Mouse (Mus musculus) adrenal gland, adult 18-20 months (tissue): ENCODE data around the gene Col28a1. TPM values are rescaled to one million over a fixed set of nuclear protein-coding genes. Genes with fewer than 3 reads are reported as not detected.
"Not testable (repeated sequence)": the region's sequence is repeated elsewhere in the genome, so short reads cannot be mapped to it uniquely, and the experiment has no call there.

Experiments
- DNase-seq, 2 experiments: peaks; one replicate each; pipeline ENCODE4 v3.0.0; 2021 to 2022; ENCODE audit warnings: low spot score in 2 of 2
- total RNA-seq, 2 experiments: library from RNA; stranded (reverse); gene quantifications; 1 replicate in 1 of 2; 2 replicates in 1 of 2; pipeline ENCODE4 v1.2.3; 2021

Gene Col28a1
- total RNA-seq, 2 experiments from 2014 or later: 0.89 to 2.2 TPM

GRCm38 (mm10) chr6:8025332-8026129, 166.9 kb downstream of the Col28a1 start:
- no peak for DNase-seq

DNA sequence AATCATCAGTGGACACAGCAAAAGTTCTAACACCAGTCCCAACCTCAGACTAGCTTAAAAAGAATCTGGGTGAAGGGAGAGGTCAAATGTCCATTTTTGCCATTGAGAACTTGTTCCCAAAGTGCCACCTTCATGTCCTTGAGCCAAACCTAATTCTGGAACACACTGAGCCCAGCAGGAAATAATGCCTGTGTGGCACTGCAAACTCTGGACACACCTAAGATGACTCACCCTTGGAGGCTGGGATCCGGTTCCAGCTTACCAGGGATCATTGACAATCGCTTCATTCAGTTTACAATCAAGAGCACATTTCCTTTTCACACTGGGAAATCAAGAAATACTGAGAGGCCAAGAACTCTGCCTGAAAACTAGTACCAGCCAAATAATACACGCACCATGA, 168.9 kb downstream of the Col28a1 start:
- no peak for DNase-seq

- no peak for DNase-seq
These were observed 197.7 kb downstream of the Col28a1 start for GRCm38 (mm10) chr6:7994736-7995135.

- peak; percentile 48 to 67 for DNase-seq
These were observed 208.8 kb downstream of the Col28a1 start for GRCm38 (mm10) chr6:7983646-7983979.

DNA sequence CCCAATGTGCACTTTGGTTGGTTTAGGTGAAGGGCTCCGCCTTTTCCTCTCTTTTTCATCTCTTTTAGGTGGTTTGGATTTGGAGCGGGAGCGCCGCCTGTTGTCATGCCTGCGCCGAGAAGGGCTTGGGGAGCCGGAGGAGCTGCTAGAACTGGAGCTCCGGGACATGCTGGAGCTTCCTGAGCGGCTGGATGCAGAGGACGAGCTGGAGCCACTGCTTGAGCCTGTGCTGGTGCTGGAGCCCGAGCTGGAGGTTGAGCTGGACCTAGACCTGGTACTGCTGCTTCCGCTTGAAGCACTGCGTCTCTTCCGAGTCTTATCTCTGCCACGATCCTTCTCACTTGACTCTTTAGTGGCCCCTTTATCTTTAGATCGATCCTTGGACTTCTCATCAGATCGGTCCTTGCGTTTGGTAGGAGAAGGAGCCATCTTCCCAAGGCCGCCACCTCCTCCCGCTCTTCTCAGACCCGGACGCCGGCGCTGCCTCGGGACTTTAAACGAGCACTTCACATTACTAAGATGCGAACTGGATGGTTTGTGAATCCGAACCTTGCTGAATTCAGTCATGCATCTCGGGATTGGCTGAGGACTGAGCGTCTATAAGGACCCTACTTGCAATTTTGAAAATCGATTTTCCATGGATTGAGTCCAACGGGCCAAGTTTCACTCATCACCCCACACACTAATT, 209.3 kb downstream of the Col28a1 start:
- DNase-seq: not testable (repeated sequence)

DNA sequence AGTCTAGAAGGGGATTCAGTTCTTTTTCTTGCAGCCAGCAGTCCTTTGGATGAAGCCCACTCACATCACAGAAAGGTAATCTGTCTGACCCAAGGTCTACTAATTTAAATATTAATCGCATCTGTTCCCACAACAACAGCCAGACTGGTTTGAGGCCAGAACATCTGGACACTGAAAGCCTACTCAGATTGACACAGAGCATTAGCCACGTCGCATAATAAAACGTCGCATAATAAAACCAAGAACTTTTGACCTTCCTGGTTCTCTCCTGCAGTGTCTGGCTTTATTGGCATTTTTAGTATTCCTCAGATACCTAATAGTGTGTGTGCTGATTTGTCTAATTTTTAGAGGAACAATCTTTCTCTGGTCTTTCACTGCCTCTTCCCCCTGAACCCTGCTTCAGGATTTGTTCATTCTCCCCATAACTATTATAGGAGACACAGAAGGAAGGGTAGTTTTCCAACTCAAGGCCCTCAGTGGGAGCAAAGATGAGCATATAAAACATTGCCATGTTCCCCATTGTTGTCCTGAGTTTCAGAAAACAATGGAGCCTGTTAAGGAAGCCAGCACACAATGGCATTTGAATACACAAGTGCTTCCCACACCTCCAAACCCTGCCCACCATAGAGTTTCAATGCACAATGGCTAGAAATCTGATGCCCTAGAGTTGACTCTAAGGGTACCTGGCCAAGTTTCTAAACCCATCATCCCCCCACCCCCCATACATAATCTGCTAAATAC, 221.2 kb downstream of the Col28a1 start:
- no peak for DNase-seq

DNA sequence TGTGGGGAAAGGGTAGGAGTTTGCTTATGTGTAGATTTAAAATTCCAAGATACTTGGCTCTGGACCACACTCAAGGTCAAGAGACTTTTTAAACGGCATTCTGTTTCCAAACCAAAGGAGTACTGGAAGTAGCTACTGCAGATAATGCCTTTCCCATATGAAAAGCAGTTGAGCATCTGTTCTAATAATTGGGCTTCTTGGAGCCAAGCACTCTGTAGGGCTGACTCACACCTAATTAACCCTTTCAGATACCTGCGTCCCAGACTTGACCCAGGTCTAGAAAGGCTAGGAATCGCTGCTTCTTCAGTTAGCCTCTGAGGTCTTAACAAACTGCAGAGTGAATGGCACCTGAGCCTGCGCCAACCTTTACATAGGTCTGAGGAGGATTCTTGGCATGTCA, 223.0 kb downstream of the Col28a1 start:
- DNase-seq: no peak

DNA sequence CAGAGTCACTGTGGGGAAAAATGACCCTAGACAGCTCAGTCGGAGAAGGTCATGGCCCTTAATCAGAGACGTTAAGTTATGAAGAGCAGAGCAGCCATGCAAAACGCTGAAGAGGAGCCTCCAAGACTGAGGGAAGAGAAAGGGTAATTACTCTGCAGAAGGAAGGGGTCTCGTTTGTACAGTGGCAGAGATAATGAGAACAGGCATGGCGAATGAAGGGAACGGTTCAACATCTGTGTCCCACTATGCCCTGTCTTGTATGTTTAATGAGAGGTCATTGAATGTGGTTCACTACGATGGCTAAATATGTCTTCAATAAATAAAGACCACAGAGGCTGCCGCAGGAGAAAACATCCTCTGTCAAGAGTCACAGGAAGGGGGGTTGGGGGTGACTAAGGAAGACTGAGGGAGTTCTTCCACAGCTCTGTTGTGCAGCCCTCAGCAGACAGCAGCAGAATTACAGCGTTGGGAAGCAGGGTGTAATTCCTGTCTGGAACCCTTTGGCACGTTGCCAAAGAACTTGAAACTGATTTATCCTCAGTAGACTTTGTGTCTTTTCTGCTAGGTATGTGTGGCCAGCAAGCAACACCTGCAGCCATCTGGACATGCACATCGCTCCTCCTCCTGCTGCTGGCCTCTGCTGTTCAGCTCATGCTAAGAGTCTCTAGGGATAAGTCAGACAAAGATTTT, 226.4 kb downstream of the Col28a1 start:
- DNase-seq: no peak

- no peak for DNase-seq
These were observed 229.7 kb downstream of the Col28a1 start for GRCm38 (mm10) chr6:7962749-7963148.

GRCm38 (mm10) chr6:7952208-7952607, 240.2 kb downstream of the Col28a1 start:
- DNase-seq: no peak

DNA sequence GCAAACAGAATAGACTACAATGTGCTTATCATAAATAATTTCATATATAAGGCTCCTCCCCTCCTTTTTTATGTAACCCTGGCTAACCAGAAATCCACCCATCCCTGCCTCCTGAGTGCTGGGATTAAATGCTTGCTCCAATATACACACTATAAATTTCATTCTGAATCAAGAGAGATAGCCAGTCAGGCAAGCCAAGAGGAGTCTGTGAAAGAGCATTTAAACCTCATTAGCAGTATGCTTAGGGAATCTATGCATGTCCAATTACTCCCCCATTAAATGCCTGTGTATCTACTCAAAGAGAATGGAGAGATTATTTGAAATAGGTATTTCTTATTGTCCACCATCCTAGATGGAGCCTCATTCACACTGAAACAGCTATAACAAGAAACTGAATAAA, 240.6 kb downstream of the Col28a1 start:
- DNase-seq: no peak

Other genes starting within 250 kb of the Col28a1 start
- 10 to 100 TPM; 12.4 to 13.5 TPM for gene Mios, start 16.6 kb upstream of the Col28a1 start, total RNA-seq
- 10 to 100 TPM; 12.8 to 13.4 TPM for gene Rpa3, start 66.6 kb upstream of the Col28a1 start, total RNA-seq
- gene Umad1, start 66.7 kb upstream of the Col28a1 start, total RNA-seq: 10 to 100 TPM; 10.3 to 15.0 TPM
- under 1 TPM in 1 of 2 experiments, not detected in 1; 0.50 TPM for gene Gm45062, start 66.8 kb upstream of the Col28a1 start, total RNA-seq